Mouse (Mus musculus) heart, postnatal 0 days (tissue): ENCODE results near the gene Nsd2. TPM values are rescaled to one million over a fixed set of nuclear protein-coding genes. Genes with fewer than 3 reads are reported as not detected.

Source experiments
- ATAC-seq: fragments of 200-750 bp; cut with Nextera tagmentation; 2 replicates; pipeline ENCODE4 v1.8.0; 2017; ENCODE audit warnings: low read depth, moderate number of reproducible peaks, moderate library complexity; ENCODE audit not compliant: insufficient read depth
- DNase-seq: peaks from one replicate; pipeline ENCODE4 v3.0.0-alpha.2; 2016; ENCODE audit warnings: low spot score
- H3K27ac ChIP-seq: fragments of 300-500 bp; sonication (generic); 2 replicates; pipeline ENCODE4 v1.5.1; 2014; ENCODE audit warnings: low read depth, mild to moderate bottlenecking
- H3K27me3 ChIP-seq: fragments of 300-500 bp; sonication (generic); 2 replicates; pipeline ENCODE4 v1.6.1; 2014; ENCODE audit warnings: low read length, mixed read lengths; ENCODE audit not compliant: control insufficient read depth, insufficient read depth
- H3K36me3 ChIP-seq: fragments of 300-500 bp; sonication (generic); replicated peaks from 2 replicates; pipeline ENCODE4 v1.6.1; 2014; ENCODE audit warnings: low read length, mixed read lengths; ENCODE audit not compliant: control insufficient read depth, insufficient read depth
- H3K4me1 ChIP-seq: fragments of 300-500 bp; sonication (generic); 2 replicates; pipeline ENCODE4 v1.6.1; 2014; ENCODE audit warnings: antibody characterized with exemption; ENCODE audit not compliant: control insufficient read depth, insufficient read depth
- H3K4me2 ChIP-seq: fragments of 300-500 bp; sonication (generic); 2 replicates; pipeline ENCODE4 v1.6.1; 2014; ENCODE audit warnings: low read depth, mild to moderate bottlenecking, low read length, moderate library complexity
- H3K4me3 ChIP-seq: fragments of 300-500 bp; sonication (generic); 2 replicates; pipeline ENCODE4 v1.5.1; 2014; ENCODE audit warnings: low read depth, low read length
- H3K9ac ChIP-seq: fragments of 300-500 bp; sonication (generic); replicated peaks from 2 replicates; pipeline ENCODE4 v1.6.1; 2014; ENCODE audit warnings: low read depth, low read length, mixed read lengths
- H3K9me3 ChIP-seq: fragments of 300-500 bp; sonication (generic); replicated peaks from 2 replicates; pipeline ENCODE4 v1.6.1; 2016; ENCODE audit warnings: low read length; ENCODE audit not compliant: control insufficient read depth
- CTCF ChIP-seq: IDR thresholded peaks from 2 replicates; pipeline ENCODE4 v1.5.1; 2016; ENCODE audit warnings: antibody characterized with exemption, control low read depth, low read depth
- EP300 ChIP-seq: IDR thresholded peaks from 2 replicates; pipeline ENCODE4 v1.6.1; 2016; ENCODE audit warnings: antibody characterized with exemption, low read depth
- WGBS: fragments of 180-500 bp; shearing (Covaris S2); extraction: QIAGEN DNeasy Blood & Tissue Kit; methylation state at CpG from one replicate; pipeline ENCODE4 v1.1.7; 2014; 5-methylcytosine and 5-hydroxymethylcytosine counted together
- polyA plus RNA-seq: library from polyadenylated mRNA; unstranded; fragments of >200 nt; fragmentation: Nextera tagmentation; extraction: Ambion mirVana; gene quantifications from 2 replicates; pipeline ENCODE4 v1.2.1, GENCODE M21; 2015
- total RNA-seq: library from RNA; depleted of rRNA; stranded (reverse); fragments of >200 nt; gene quantifications from 2 replicates; pipeline ENCODE4 v1.2.3, GENCODE M21; 2014; ENCODE audit warnings: low replicate concordance

Nsd2 gene
- total and polyA plus RNA-seq, 2 experiments from 2014 or later: 11.2 to 13.6 TPM

DNA sequence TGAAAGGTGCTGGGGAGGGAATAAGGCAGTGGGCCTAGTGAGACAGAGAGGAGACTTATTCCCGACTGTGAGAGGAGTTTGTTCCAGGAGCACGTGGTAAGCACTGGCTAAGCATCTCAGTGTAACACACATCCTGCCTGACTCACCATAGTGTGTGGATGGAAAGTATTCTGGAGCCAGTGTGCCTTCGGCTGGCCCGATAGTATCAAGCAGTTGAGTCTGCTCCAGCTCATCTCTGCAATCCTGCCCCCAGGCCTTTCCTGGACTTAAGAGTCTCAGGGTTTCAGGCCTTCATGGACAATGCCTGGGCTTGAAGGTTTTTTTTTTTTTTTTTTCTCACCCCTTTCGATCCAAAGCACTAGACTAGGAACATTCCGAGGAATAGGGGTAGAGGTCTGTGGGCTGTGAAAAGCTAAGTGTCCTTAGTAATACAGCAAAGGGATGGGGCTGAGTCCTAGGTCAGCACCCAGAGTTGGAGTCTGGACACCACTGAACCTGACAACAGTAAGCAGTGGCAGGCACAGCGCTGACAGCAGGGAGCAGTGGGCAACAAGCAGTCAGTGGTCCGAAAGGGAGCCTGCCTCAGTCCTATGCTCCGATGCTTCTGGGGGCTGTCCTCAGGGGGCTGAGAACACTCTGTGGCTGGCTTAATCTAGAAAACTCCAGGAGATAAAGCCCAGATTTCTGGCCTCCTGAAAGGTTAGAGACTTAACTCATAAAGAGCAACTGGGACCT is 1.2 kb upstream of the Nsd2 start:
- Histone ChIP-seq H3K4me3 (peak overlapping the region; percentile 78), H3K4me1 (peaks cover 13% of the 10 kb centered on the region), H3K9ac (peak overlapping the region; percentile 86), H3K9me3 (no peaks in the 10 kb centered on the region), H3K27me3 (no peaks in the 10 kb centered on the region), H3K36me3 (no peaks in the 10 kb centered on the region), H3K27ac (peak overlapping the region; percentile 95), H3K4me2 (peak overlapping the region; percentile 85)
- no peak for TF ChIP-seq EP300
- TF ChIP-seq CTCF: no peak
- DNase-seq (peak; percentile 61), ATAC-seq (0 out of 2 replicates have a peak, but pooled peaks have one; percentile 5)
- 13% methylated on average over 9 of the region's 9 CpGs for WGBS

DNA sequence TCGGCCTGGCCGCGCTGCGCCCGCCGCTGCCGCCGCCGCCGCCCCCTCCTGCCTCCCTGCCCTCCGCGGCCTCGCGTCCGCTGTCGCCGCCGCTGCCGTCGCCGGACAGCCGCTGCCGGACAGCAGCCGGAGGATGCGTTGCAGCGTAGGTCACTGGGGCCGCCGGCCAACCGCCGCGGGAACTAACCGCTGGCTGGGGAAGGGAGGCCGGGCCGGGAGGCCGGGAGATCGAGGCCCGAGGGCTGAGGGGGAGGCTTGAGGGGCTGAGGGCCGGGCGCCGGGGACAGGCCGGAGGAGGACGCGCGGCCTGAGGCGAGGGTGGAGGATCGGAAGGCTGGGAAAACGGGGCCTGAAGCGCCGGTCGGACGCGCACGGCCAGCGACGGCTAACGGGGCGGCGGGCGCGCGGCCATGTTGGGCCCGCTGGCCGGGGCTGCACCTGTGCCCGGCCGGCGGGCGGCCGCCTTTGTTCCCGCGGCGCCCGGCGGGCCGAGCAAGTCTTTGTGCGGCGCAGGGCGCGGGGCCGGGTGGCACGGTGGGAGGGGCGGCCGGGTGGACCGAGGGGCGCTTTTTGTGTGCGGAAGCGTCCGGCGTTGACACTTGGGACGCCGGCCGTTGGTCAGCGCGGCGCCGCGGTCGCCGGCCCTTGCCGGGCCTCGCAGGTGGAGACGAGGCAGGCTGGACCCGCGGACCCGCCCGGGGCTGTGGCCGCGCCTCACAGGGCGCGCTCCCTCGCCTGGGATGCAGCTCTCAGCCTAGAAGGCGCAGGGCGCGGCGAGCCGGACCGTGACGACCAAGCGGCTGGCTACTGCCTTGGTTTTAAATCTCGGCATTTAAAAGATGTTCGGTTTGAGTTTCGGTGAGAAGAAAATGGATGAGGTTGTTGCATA is 452 bp downstream of the Nsd2 start:
- peak overlapping the region; percentile 95 for H3K27ac ChIP-seq
- H3K27me3 ChIP-seq: no peaks in the 10 kb centered on the region
- peak overlapping the region; percentile 85 for H3K4me2 ChIP-seq
- H3K4me1 ChIP-seq: peaks cover 13% of the 10 kb centered on the region
- H3K4me3 ChIP-seq: peak overlapping the region; percentile 78
- H3K9ac ChIP-seq: peak overlapping the region; percentile 86
- TF ChIP-seq CTCF: no peak
- no peak for TF ChIP-seq EP300
- DNase-seq (peak; percentile 48), ATAC-seq (peak; percentile 39)
- H3K9me3 ChIP-seq: no peaks in the 10 kb centered on the region
- H3K36me3 ChIP-seq: no peaks in the 10 kb centered on the region
- WGBS: under 1% methylated on average over 77 of the region's 121 CpGs

DNA sequence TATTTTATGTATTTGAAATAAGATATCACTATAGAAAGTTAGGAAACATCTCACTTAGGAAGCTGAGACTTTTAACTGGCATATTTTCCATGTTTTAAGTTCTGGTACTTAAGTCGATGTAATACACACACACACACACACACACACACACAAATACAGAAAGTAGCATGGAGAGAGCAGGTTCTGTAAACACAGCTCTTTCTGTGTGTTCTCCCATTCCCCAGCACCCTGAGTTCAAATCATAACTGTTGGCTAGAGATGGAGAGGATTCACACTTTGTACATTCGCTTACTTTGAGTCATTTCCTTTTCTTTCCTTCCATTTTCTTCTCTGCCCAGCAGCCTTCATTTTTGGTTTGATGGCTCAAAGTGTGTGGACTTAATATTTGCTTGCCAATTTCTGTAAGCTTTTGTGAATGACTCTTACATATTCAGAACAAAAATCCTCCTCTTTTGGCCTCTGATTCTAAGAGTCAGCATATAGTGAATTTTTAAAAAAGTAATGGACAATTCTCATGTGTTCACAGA is 1.4 kb downstream of the Nsd2 start:
- 27% methylated on average over 2 of the region's 2 CpGs for WGBS
- Histone ChIP-seq H3K4me3 (peak overlapping the region; percentile 78), H3K9ac (peak overlapping the region; percentile 86; the same call in 1 of the 2 replicates), H3K4me1 (peaks cover 19% of the 10 kb centered on the region), H3K27ac (no peak overlapping the region), H3K9me3 (no peaks in the 10 kb centered on the region), H3K4me2 (peak overlapping the region; percentile 85), H3K36me3 (no peaks in the 10 kb centered on the region), H3K27me3 (no peaks in the 10 kb centered on the region)
- ATAC-seq (no peak), DNase-seq (no peak)
- TF ChIP-seq CTCF (no peak), EP300 (no peak)

DNA sequence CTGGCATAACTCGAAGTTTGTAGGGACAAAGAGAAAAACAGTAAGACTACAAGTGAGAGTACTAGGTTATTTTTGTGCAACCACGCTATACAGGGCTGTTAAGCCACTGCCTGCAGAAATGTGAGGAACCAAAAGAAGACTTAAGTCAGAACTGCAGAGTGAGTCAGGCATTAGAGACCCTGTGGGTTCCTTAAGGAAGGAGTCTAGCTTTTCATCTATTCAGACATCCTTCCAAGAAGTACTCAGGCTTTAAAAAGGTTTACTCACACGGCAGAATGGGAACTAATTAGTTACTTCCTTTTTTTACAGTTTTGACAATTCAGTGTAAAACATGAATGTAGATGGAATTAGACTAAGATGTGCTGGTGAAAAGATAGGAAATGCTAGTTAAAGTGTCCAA is 1.9 kb downstream of the Nsd2 start:
- H3K27ac ChIP-seq: no peak overlapping the region
- no peaks in the 10 kb centered on the region for H3K36me3 ChIP-seq
- H3K4me2 ChIP-seq: peak overlapping the region; percentile 85; the same call in 1 of the 2 replicates
- TF ChIP-seq EP300: no peak
- TF ChIP-seq CTCF: no peak
- WGBS: 35% methylated on average over 3 of the region's 3 CpGs
- 0 out of 2 replicates have a peak overlapping the region, but pooled peaks have one; percentile 86 for H3K9ac ChIP-seq
- H3K4me3 ChIP-seq: peak overlapping the region; percentile 10; the same call in 1 of the 2 replicates
- no peak for ATAC-seq
- H3K27me3 ChIP-seq: no peaks in the 10 kb centered on the region
- DNase-seq: no peak
- H3K4me1 ChIP-seq: peaks cover 22% of the 10 kb centered on the region
- H3K9me3 ChIP-seq: no peaks in the 10 kb centered on the region

DNA sequence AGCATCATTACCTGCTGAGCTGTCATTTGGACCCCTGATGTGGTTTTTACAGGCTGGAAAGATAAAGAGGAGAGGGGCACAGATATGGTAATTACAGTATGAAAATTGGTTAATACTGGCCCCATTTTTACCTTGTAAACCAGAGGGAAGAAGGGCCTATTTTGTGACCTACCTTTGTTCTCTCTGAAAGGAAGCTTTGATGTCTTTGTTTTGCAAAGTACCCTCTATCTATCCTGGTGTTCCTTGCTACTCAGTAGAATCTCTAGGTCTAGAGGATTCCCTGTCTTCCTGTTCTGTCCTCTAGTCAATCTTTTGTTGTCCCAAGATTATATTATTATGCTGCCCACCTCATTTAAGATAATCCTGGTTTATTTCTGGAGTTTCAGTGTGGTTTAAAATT is 5.5 kb downstream of the Nsd2 start:
- Histone ChIP-seq H3K9me3 (no peaks in the 10 kb centered on the region), H3K36me3 (no peaks in the 10 kb centered on the region), H3K4me3 (no peak overlapping the region), H3K27ac (no peak overlapping the region), H3K9ac (no peak overlapping the region), H3K27me3 (no peaks in the 10 kb centered on the region), H3K4me2 (no peak overlapping the region), H3K4me1 (peaks cover 16% of the 10 kb centered on the region)
- DNase-seq: no peak
- no peak for TF ChIP-seq EP300
- TF ChIP-seq CTCF: no peak
- ATAC-seq: no peak
